ENCODE assay signal across 19 mouse cellular contexts in genomic region chr15:51391352-51391751, GRCm38 (mm10).
"Had no signal": no experiment of that assay in that cellular context is flagged by ENCODE, and none has a peak within 500 bp of the region (broad histone marks: within the 10 kb centered on the region; RNA-seq: fewer than 3 reads in every experiment).

No protein-coding gene starts in this region.

- H3K27ac ChIP-seq: liver, embryonic 15.5 days; lung, embryonic 15.5 days; macrophage; midbrain, embryonic 13.5 days; midbrain, embryonic 15.5 days; neural tube, embryonic 13.5 days; stomach, embryonic 15.5 days; stomach, postnatal 0 days had no signal

- H3K4me2 ChIP-seq: liver, embryonic 15.5 days; lung, embryonic 15.5 days; midbrain, embryonic 11.5 days; midbrain, embryonic 13.5 days; midbrain, embryonic 15.5 days; neural tube, embryonic 13.5 days; stomach, embryonic 15.5 days had no signal

- H3K27me3 ChIP-seq: liver, embryonic 15.5 days; lung, embryonic 15.5 days; megakaryocyte, embryonic 14.5 days; midbrain, embryonic 13.5 days; midbrain, embryonic 15.5 days; neural tube, embryonic 13.5 days; stomach, embryonic 15.5 days had no signal

- ATAC-seq: liver, postnatal 0 days; lung, postnatal 0 days; midbrain, embryonic 13.5 days; midbrain, embryonic 15.5 days had no signal

- H3K9ac ChIP-seq: liver, embryonic 15.5 days; liver, postnatal 0 days; lung, embryonic 15.5 days; midbrain, embryonic 13.5 days; midbrain, embryonic 15.5 days; neural tube, embryonic 13.5 days; stomach, embryonic 15.5 days had no signal

- DNase-seq: liver, postnatal 0 days; lung, adult 2 months; lung, postnatal 14 days; lung, postnatal 36 days; right cerebral cortex, postnatal 14 days; thymus, adult 2 months; thymus, postnatal 25 days; thymus, postnatal 4 days had no signal

- H3K9me3 ChIP-seq: liver, embryonic 15.5 days; lung, embryonic 15.5 days; midbrain, embryonic 13.5 days; midbrain, embryonic 15.5 days; neural tube, embryonic 13.5 days; stomach, embryonic 15.5 days had no signal

- H3K4me3 ChIP-seq: liver, embryonic 15.5 days; lung, embryonic 15.5 days; megakaryocyte, embryonic 14.5 days; midbrain, embryonic 13.5 days; midbrain, embryonic 15.5 days; neural tube, embryonic 13.5 days; stomach, embryonic 15.5 days had no signal

- H3K36me3 ChIP-seq: liver, embryonic 15.5 days; lung, embryonic 15.5 days; midbrain, embryonic 13.5 days; midbrain, embryonic 15.5 days; neural tube, embryonic 13.5 days; stomach, embryonic 15.5 days had no signal

- H3K4me1 ChIP-seq: liver, embryonic 15.5 days; lung, embryonic 15.5 days; megakaryocyte, embryonic 14.5 days; midbrain, embryonic 15.5 days; stomach, embryonic 15.5 days had no signal
